Mouse (Mus musculus) lung, postnatal 0 days (tissue): ENCODE measurements around the gene Tmc2.

Experiments
- CTCF ChIP-seq: IDR thresholded peaks from 2 replicates; pipeline ENCODE4 v1.5.1; 2016; ENCODE audit warnings: antibody characterized with exemption, mild to moderate bottlenecking
- EP300 ChIP-seq: IDR thresholded peaks from 2 replicates; pipeline ENCODE4 v1.6.1; 2016; ENCODE audit warnings: antibody characterized with exemption, mild to moderate bottlenecking, control low read depth

DNA sequence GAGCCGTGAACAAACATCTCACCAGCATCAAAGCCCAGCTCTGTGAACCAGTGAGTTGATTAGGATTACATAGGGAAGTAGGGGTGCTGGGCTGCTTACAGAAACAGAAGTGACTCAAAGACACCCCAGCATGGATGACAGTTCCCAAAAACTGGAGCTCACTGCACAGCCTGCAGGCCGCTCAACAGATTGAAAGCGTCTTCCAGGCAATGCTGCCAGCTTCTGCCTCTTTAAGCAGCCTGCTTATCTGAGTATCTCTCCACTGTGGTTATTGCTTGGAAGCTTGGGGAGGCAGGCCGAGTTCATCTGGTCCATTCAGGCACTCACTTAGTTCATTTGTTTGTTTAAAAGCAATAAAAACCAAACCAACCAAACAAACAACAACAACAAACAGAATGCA, 61.8 kb downstream of the Tmc2 start:
- TF ChIP-seq CTCF (no peak), EP300 (no peak)
